Mouse (Mus musculus): ENCODE results near the gene Cabp4.

Gene Cabp4

DNA sequence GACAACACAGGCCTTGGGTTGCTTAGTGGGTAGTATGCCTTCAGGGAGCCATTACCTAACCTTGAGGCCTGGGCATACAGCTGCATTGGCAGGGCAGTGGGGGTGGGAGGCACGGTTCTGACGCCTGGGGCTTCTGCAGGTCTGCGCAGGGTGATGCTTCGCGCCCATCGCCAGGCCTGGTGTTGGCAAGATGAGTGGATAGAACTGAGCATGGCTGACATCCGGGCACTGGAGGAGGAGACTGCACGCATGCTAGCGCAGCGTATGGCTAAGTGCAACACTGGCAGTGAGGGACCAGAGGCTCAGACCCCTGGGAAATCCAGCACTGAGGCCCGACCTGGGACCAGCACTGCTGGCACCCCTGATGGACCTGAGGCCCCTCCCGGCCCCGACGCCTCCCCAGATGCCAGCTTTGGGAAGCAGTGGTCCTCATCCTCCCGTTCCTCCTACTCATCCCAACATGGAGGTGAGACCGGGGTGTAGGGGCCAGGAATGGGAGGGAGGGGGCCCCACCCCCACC, 39.1 kb downstream of the Cabp4 start:
- DNase-seq (ENCODE audit: inconsistent age in 2 of 2, low spot score in 1 of 2) = no peak

DNA sequence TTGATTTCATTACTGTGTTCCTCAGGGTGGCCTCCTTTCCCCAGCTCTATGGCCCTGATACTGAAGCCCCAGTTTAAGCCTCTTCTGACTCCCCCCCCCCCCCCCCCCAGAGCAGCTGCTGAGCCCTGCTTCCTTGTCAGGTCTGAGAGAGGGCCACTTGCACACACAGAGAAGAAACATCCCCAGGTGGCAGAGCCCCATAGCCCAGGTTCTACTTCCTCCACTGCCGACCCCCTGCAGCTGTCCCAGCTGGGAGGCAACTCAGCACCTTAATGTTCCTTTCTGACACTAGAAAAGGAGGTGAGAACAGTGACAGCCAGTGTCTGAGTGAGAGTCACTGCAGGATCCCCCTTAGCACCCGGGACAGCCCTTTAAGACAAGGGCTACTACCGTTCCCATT, 40.0 kb downstream of the Cabp4 start:
- no peak for DNase-seq (ENCODE audit: inconsistent age in 2 of 2, low spot score in 1 of 2)

DNA sequence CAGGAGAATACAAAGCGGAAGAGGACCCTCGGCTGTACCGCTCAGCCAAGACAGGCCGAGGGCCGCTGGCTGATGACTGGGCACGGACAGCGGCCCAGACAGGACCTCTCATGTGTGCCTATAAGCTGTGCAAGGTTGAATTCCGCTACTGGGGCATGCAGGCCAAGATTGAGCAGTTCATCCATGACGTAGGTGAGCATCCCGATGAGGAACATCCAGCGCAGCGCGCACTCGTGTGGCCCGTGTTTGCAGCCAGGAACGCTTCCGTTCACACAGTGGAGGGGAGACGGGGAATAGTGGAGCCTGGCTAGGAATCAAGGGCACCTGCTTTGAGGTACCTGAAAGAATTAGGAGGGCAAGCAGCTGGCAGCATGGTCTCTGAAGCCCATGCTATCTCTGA, 40.5 kb downstream of the Cabp4 start:
- DNase-seq (ENCODE audit: inconsistent age in 2 of 2, low spot score in 1 of 2) = no peak

DNA sequence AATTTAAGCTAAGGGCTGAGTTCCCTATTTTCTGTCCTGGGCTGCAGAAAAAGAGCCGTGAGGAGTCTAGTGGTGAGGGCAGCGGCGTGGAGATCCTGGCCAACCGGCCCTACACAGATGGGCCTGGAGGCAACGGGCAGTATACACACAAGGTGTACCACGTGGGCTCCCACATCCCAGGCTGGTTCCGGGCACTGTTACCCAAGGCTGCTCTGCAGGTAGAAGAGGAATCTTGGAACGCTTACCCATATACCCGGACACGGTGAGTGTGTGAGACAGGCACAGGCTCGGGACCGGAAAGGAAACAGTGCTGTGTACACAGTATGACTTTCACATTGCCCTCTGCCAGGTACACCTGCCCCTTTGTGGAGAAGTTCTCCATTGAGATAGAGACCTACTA, 41.2 kb downstream of the Cabp4 start:
- DNase-seq (ENCODE audit: inconsistent age in 2 of 2, low spot score in 1 of 2) = no peak

DNA sequence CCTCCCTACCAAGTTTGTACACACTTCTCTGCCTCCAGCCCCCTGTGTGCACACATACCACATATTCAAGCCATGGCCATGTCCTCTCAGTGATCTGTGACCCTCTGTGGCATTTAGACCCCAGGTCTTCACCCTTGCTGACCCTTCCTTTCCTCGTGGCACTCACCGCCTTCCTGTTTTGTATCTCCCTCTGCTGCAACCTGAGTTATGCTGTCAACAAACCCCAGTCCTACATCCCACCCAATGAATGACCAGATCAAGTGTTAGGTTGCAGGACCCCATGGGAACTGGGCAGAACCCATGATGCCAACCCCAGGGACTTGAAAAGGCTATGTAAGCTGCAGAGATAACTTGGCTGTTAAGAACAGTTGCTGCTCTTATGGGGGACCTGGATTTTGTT, 41.8 kb downstream of the Cabp4 start:
- DNase-seq (ENCODE audit: inconsistent age in 2 of 2, low spot score in 1 of 2) = no peak

DNA sequence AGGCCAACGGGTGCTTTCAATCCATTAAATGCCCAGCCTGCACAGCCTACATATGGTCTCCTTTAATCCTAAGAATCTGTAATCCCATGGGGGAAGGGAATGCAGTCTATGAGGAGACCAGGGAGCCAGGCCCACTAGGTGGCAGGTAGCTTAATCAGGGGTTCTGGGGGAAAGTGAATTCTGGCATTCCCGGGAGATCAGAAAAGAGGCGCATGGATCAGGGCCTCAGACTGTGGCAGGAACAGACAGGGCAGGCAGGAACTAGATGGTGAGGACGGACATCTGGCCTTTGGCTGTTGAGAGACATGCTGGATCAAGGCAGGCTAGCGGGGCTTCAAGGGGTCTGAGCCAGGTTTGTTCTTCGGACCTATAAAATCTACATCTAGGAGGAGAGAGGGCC, 42.4 kb downstream of the Cabp4 start:
- DNase-seq (ENCODE audit: inconsistent age in 2 of 2, low spot score in 1 of 2) = no peak

DNA sequence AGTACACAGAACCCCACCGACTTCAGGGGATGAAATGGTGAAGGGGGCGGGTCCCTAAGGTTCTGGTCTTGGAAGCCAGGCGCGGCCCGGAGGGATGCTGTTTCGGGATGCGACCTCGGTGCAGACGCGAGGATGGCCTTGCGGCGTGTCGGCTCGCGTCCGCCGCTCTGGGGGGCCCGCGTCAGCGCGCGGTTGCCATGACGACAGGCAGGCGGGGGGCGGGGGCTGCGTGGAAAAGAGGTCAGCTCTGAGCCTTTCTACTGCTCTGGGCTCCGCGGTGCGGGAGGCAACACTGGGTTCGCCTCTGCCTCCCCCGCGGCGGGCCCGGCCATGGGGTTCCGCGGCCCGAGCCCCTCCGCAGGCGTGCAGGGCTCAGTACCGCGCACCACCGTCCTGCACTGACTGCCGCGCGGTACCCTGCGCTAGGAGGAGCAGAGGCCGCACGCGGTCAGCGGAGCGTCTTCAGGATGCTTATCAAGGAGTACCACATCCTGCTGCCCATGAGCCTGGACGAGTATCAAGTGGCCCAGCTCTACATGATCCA, 43.0 kb downstream of the Cabp4 start:
- peak; percentile 80 to 88 for DNase-seq (ENCODE audit: inconsistent age in 2 of 2, low spot score in 1 of 2)

DNA sequence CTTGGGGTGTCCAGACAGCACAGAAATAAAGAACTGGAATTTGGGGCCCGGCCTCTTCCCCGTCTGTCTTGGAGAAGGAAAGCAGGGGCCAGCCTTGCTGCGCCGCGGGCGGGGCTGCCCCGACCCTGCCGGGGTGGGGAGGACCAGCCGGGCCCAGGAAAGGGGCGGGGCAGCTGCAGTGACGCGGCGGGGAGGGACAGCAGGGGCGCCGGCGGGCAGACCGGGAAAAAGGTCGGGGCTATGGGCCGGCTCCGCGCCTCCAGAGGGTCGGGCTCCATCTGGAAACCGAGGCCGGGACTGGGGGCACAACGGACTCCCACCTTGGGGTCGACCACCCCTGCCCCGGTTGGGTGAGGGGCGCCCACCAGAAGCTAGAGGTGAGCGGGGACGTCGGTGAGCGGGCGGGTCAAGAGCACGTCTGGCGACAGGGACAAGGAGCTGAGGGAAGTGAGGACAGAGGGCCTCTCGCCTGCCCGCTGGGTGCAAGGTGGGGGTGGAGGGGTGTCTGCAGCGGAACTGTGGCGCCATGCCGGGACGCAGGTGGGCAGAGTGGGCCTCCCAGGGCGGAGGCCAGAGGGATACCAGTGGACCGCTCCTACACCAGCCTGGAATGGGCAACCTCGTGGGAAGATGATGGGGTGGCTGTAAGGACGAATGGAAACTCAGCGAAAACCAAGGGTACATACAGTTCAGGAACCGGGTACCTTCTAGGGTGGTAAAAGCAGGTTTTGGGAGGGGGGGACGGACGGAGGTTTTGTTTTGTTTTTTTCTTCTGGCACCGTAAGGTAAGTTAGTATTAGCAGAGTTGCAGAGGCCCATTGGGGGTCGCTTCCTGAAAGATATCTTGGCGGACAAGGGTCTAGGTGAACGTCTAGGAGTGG, 43.8 kb downstream of the Cabp4 start, which contains the start of gene Pitpnm1:
TSS of gene Pitpnm1 (plus strand) at position 162 of the 881 bp plus-strand sequence.
- DNase-seq (ENCODE audit: inconsistent age in 2 of 2, low spot score in 1 of 2) = peak; percentile 89 to 95

DNA sequence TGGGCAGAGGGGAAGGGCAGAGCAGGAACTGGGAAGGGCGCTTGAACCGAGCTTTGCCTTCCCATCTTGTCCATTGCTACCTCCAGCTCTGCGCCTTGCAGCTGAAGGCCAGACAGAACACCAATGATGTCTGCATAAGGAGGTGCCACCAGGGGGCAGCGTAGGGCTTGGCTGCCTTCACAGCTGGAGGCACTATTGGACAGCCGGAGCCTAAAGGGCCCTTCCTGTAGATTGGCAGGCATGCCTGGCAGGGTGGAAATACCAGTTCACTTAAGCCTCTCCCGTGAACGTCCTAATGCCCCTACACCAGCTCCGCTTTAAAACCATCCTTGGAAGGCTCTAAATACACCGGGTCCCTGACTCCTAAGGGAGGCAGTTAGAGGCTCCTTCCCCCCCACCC, 44.8 kb downstream of the Cabp4 start:
- DNase-seq (ENCODE audit: inconsistent age in 2 of 2, low spot score in 1 of 2) = peak; percentile 93 to 98

DNA sequence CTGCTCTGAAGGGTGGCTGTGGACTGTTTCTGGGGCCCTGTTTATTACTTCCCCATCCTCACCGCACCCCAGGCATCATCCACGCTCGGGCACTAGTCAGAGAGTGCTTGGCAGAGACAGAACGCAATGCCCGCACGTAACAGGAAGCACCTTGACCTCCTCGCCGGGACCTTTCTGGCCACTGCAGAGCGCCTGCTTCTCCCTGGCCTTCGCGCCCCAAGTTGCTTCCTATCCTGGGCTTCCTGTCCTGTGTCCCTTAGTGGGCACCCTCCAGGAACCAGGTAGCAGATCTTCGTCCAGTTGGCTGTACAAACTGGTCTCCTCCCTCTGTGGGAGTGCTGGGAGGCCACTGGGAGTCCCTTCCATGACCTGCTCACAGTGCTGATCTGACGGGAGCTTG, 45.4 kb downstream of the Cabp4 start:
- peak; percentile 73 to 84 for DNase-seq (ENCODE audit: inconsistent age in 2 of 2, low spot score in 1 of 2)

DNA sequence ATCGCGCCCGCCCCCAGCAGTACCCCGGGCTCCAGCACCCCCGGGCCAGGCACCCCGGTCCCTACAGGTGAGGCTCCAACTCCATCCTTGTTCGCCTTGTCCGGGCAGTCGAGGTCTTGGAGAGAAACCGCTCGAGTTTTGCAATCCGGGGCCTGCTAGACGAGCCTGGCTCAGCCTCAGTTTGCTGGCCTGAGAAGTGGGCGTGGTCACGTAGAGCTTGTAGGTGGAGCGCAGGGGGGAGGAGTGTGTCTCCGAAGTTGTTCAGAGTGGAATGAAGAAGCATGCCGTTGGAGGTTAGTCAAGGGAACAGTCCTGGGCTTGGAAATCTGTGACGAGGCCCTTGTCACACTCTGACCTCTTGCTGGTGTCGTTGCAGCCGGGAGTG, 46.4 kb downstream of the Cabp4 start:
- no peak for DNase-seq (ENCODE audit: inconsistent age in 2 of 2, low spot score in 1 of 2)

DNA sequence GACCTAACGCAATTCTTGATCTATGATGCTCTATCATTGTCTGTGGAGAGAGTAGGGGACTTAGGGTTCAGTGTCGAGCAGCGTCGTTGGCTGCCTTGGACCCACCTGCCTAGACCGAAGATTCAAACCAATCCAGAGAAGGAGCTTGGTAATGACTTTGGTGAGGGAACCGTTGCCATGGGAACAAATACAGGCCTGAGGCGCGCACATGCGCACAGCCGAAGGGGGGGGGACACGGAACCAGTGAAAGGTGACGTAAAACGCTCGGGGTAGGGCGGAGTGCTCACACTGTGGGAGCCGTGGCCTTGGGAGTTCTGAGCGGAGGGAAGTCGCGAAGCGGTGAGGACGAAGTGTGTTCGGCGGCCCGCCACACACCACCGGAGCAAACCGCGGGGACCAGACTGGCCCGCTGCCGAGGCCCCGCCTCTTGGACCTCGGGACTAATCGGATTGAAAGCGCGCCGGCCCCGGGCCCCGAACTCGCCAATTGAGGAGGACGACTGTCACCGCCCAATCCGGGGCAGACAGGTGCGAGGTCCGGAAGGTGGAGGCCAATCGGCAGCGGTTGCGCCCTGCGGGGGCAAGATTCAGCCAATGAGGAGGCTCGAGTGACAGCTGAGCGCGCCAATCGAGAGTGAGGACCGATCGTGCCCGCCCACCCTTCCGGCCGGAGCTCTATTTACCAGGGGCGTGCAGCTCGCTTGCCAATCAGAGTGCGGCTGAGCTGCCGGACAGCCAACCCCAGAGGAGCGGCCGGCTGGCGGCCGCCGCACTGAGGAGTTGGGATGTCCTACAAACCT, 47.0 kb downstream of the Cabp4 start, which contains the start of gene Cdk2ap2:
TSS of gene Cdk2ap2 (plus strand) at position 541 of the 799 bp plus-strand sequence.
- peak; percentile 100 for DNase-seq (ENCODE audit: inconsistent age in 2 of 2, low spot score in 1 of 2)

DNA sequence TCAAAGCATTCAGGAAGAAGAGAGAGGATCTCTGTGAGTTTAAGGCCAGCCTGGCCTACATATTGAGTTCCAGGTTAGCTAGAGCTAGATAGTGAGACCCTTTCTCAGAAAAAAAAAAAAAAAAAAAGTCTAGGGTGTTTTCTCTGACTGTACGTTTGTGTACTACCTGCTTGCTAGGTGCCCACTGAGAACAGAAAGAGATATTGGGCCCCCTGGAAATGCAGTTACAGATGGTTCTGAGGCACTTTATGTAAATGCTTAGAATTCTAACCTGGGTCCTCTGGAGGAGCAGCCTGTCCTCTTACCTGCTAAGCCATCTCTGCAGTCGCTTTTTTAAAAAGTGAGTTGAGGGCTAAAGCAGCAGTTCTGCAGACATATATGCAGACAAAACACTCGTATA, 48.0 kb downstream of the Cabp4 start:
- no peak for DNase-seq (ENCODE audit: inconsistent age in 2 of 2, low spot score in 1 of 2)

DNA sequence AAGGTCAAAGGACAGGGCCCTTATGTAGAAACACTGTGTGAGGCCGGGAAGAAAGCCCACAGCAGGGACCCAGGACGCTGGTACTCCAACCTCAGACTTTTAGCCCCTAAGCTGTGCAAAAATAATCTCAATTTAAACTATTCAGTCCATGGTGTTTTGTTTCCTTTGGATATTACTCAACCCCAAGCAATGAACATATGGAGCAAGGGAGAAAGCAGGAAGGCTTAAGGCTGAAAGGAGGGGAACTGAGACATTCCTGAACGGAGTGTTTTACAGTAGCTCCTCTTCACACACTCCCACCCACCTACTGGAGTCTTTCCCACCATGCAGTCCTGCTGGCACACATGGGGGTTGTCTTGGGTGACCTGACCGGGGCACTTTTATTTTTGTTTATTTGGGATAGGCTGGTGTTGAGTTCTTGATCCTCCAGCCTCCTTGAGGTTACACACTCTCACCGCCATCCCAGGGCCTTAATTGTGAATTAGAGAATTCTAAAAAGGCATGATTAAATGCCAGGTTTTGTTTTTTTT, 49.0 kb downstream of the Cabp4 start:
- no peak for DNase-seq (ENCODE audit: inconsistent age in 2 of 2, low spot score in 1 of 2)

DNA sequence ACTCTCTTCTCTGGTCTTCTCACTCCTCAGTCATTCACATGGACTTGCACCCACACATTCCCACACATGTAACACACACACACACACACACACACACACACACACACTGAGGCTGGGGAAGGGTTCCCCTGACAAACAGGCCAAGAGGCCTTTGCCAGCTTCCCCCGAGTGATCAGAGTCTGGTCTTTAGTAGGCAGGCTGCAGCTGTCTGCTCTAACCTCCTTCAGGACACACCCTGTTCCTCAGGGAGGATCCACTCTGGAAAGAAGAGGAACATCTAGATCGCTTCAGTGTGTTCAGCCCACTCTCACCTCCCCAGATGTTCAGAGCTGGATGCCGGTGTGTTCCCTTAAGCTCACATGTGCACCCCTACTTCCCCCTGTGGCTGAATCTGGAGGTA, 49.5 kb downstream of the Cabp4 start:
- no peak for DNase-seq (ENCODE audit: inconsistent age in 2 of 2, low spot score in 1 of 2)

DNA sequence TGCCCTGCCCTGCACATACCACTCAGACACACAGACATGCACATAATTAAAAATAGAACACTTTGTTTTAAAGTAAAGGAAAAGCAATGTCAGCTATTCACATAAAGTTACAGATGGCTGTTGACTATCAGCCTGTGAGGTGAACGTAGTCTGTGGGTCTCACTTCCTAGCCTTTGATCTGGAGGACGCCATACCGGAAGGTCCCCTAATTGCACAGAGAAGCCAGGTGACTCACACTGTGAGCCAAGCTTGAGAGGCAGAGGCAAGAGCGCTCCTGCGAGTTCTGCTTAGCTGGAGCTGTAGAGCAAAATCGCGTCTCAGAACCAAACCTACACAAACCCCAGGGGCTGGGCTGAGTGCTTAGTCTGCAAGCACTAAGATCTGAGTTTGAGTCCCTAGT, 50.1 kb downstream of the Cabp4 start:
- no peak for DNase-seq (ENCODE audit: inconsistent age in 2 of 2, low spot score in 1 of 2)

DNA sequence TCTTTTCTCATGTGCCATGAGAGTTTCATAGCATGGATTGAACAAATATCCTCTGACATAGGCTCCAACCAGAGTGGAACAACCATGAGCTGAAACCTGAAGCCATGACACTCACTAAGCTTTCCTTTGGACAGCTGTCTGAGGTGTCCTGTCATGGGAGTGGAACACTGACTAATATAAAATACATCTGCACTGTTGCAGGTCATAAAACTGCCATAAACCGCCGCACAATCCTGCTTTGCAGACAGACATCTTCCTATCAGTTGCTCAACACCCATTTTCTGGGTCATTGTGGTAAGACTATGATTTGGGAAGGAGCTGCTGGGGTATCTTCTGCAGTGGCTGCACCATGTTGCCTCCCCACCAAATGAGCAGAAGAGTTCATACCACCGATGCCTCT, 51.1 kb downstream of the Cabp4 start:
- DNase-seq (ENCODE audit: inconsistent age in 2 of 2, low spot score in 1 of 2) = no peak

DNA sequence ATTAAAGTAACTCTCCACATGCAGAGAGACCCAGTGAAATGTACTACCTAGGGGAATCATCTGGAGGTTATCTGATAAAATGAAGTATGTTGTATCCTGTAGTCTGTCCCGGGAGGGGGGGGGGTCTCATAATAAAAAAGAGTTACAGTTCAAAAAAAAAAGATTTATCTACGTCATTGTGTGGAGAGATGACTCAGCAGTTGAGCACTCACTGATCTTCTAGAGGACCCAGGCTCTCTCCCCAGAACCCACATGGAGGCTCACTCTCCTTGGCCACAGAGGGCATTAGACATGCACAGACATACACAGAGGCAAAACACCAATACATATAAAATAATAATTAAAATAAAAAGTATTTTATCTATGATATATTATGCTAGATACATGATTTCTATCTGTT, 52.5 kb downstream of the Cabp4 start:
- DNase-seq (ENCODE audit: inconsistent age in 2 of 2, low spot score in 1 of 2) = no peak

DNA sequence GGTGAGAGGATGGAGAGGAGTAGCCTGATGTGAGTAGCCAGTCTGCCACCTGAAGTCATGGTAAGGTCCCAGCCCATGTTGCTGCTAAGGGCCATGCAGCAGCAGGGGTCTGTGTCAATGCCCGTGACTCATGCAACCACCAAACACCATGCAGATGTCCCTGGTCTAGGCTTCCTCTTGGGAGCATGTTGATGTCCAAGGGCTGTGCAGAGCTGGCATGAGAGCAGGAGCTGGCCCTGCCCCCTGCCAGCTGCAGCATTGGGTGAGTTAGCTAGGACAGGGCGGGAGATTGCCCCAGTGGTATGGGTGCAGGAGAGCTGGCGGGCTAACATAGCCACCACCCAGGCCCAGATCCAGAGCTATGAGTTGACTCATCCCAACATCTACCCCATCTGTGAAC, 53.4 kb downstream of the Cabp4 start:
- no peak for DNase-seq (ENCODE audit: inconsistent age in 2 of 2, low spot score in 1 of 2)

DNA sequence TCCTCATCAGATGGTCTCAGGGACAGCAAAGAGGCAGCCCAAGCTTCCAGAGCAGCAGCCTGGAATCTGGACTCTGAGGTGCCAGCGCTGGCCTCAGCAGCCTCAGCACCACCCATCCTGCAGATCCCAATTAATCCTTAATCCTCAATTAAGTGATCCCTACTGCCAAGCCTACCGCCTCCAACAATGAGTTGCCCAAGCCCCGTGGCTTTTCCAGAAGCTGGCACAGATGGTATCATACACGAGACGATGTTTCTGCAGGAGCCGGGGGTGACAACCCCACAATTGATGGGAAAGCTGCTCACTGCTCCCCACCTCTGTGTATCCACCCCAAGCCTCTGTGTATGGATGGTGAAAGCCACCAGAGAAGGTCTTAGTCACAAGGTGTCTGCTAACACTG, 54.7 kb downstream of the Cabp4 start:
- DNase-seq (ENCODE audit: inconsistent age in 2 of 2, low spot score in 1 of 2) = no peak

DNA sequence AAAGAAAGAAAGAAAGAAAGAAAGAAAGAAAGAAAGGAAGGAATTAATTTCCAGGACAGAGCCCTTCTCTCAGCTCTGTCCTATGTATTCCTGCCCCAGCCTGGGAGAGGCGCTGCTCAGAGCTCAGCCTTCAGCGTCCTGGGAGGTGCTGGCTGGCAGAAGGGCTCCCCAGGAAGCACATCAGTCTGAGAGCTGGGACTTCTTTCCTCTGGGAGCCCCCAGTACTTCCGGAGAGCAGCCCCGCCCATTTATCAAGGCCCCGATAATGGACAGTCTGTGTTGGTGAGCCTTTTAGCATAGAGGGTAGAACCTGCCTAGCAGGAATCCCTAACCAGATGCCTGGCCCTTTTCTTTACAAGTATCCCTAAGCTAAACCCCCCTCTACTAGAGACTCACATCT, 55.7 kb downstream of the Cabp4 start:
- no peak for DNase-seq (ENCODE audit: inconsistent age in 2 of 2, low spot score in 1 of 2)
